Mouse (Mus musculus): ENCODE results near the gene Mylip. TPM values are rescaled to one million over a fixed set of nuclear protein-coding genes. Genes with fewer than 3 reads are reported as not detected.

Gene Mylip
- total and polyA plus RNA-seq, 3 experiments, result 10.5 to 27.1 (median 16.8) TPM

DNA sequence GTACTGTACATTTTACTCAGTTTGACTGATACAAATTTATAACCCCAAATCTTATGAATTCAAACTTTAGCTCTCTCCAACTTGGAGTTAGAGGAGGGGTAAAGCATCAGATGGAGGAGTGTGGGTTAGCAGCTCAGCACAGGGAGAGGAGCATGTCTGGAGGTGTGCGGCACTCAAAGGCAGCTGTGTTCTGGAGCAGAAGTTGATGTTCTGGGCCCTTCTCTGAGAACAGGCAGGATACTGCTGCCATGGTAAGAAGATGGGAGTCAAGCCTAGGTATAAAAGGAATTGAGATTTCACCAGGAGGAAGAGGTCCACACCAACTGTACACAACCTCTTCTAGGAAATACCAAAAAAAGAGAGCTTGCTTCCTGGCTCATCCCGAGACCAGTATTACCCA lies 17.1 kb upstream of the Mylip start:
- H3K27me3 ChIP-seq (ENCODE audit: control insufficient read depth, insufficient read depth, low read length), result no peaks in the 10 kb centered on the region
- intact Hi-C loops (cut with DNase I), result no loop called here
- no peak overlapping the region for H3K4me3 ChIP-seq
- no peak overlapping the region for H3K9ac ChIP-seq (ENCODE audit: low read depth, low read length)
- no peaks in the 10 kb centered on the region for H3K4me1 ChIP-seq (ENCODE audit: control insufficient read depth, insufficient read depth, low read length)
- no peak for DNase-seq
- TF ChIP-seq POLR2A (IDR thresholded peaks at IDR 0.05; ENCODE audit: insufficient read depth, low read depth, low read length) (no peak), CTCF (IDR thresholded peaks at IDR 0.05) (no peak), EP300 (IDR thresholded peaks at IDR 0.05; ENCODE audit: insufficient read depth, low read depth, low read length) (no peak)
- no peaks in the 10 kb centered on the region for H3K36me3 ChIP-seq (ENCODE audit: control insufficient read depth, insufficient read depth, low read length)
- H3K27ac ChIP-seq, result no peak overlapping the region
- no peaks in the 10 kb centered on the region for H3K79me2 ChIP-seq (replicated peaks; ENCODE audit: control insufficient read depth, insufficient read depth, low read length)
- 84% methylated on average over 2 of the region's 2 CpGs for WGBS

DNA sequence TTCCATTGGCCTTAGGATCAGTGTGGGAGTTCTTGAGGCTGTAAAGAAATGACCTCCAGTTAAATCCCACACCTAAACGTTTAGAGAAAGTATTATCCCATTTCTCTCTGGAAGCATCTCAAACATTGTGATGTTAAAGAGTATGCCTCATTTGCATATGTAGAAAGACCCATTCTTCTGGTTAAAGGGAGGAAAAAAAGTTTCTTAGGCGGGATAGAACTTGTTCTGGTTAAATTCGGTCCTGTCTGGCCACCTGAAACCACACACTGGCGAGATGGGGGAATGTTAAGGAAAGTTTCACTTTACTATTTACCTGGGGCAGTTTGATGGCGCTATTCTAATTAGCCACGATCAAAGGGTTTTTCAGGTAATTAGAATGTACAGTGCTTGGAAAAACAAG lies 14.7 kb upstream of the Mylip start:
- Histone ChIP-seq H3K27ac (no peak overlapping the region), H3K79me2 (replicated peaks; ENCODE audit: control insufficient read depth, insufficient read depth, low read length) (no peaks in the 10 kb centered on the region), H3K4me1 (ENCODE audit: control insufficient read depth, insufficient read depth, low read length) (no peaks in the 10 kb centered on the region), H3K4me3 (no peak overlapping the region), H3K36me3 (ENCODE audit: control insufficient read depth, insufficient read depth, low read length) (no peaks in the 10 kb centered on the region), H3K9ac (ENCODE audit: low read depth, low read length) (no peak overlapping the region), H3K27me3 (ENCODE audit: control insufficient read depth, insufficient read depth, low read length) (no peaks in the 10 kb centered on the region)
- WGBS, result 67% methylated on average over 6 of the region's 6 CpGs
- intact Hi-C loops (cut with DNase I), result no loop called here
- DNase-seq, result no peak
- TF ChIP-seq EP300 (IDR thresholded peaks at IDR 0.05; ENCODE audit: insufficient read depth, low read depth, low read length) (no peak), POLR2A (IDR thresholded peaks at IDR 0.05; ENCODE audit: insufficient read depth, low read depth, low read length) (no peak), CTCF (IDR thresholded peaks at IDR 0.05) (no peak)

DNA sequence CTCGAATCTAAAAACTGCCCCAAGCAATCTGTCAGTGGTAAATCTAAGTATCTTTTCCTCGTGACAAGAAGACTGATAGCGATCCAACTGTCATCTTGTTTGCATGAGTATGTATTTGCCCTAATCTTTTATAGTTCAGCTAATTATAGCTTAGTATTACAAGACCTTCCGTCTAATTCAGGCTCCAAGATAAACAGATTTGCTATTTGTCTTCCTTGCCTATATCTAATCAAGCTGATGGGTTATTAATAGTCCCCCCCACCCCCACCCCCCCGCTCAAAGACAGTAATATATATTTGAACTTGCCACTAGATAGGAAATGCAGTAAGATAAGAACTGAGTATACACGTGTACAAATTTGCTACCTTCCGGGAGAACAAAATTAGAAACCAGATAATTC lies 7.3 kb upstream of the Mylip start:
- WGBS, result 23% methylated on average over 7 of the region's 7 CpGs

DNA sequence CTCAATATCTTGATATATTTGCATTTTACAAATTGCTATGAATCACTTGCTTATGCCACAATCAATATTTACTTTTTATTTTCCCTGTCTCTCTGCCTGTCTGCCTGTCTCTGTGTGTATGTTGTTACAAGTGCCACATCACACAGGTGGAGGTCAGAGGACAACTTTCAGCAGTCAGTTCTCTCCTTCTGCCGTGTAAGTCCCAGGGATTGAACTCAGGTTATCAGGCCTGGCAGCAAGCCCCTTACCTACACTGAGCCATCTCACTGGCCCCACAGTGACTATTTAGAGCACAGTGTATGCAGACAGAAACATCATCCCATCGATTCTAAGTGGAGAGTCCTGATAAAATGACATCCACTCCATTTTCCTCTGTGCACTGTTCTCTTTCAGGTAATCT lies 4.9 kb upstream of the Mylip start:
- intact Hi-C loops (cut with DNase I), result no loop called here
- DNase-seq, result no peak
- Histone ChIP-seq H3K27ac (no peak overlapping the region), H3K9ac (ENCODE audit: low read depth, low read length) (no peak overlapping the region), H3K36me3 (ENCODE audit: control insufficient read depth, insufficient read depth, low read length) (no peaks in the 10 kb centered on the region), H3K4me1 (ENCODE audit: control insufficient read depth, insufficient read depth, low read length) (peaks cover 1% of the 10 kb centered on the region; the same call in 1 of the 2 replicates), H3K79me2 (replicated peaks; ENCODE audit: control insufficient read depth, insufficient read depth, low read length) (no peaks in the 10 kb centered on the region; the same call in 1 of the 2 replicates), H3K4me3 (no peak overlapping the region), H3K27me3 (ENCODE audit: control insufficient read depth, insufficient read depth, low read length) (no peaks in the 10 kb centered on the region)
- TF ChIP-seq POLR2A (IDR thresholded peaks at IDR 0.05; ENCODE audit: insufficient read depth, low read depth, low read length), result no peak
- TF ChIP-seq EP300 (IDR thresholded peaks at IDR 0.05; ENCODE audit: insufficient read depth, low read depth, low read length), result no peak
- 52% methylated on average over 2 of the region's 2 CpGs for WGBS

More for the DNA sequence above, 7.3 kb upstream of the Mylip start:
- Histone ChIP-seq H3K79me2 (replicated peaks; ENCODE audit: control insufficient read depth, insufficient read depth, low read length) (no peaks in the 10 kb centered on the region), H3K9ac (ENCODE audit: low read depth, low read length) (no peak overlapping the region), H3K27me3 (ENCODE audit: control insufficient read depth, insufficient read depth, low read length) (no peaks in the 10 kb centered on the region), H3K4me1 (ENCODE audit: control insufficient read depth, insufficient read depth, low read length) (peaks cover 1% of the 10 kb centered on the region; the same call in 1 of the 2 replicates), H3K36me3 (ENCODE audit: control insufficient read depth, insufficient read depth, low read length) (no peaks in the 10 kb centered on the region), H3K4me3 (no peak overlapping the region), H3K27ac (no peak overlapping the region; the same call in 1 of the 2 replicates)
- TF ChIP-seq POLR2A (IDR thresholded peaks at IDR 0.05; ENCODE audit: insufficient read depth, low read depth, low read length) (no peak), CTCF (IDR thresholded peaks at IDR 0.05) (no peak), EP300 (IDR thresholded peaks at IDR 0.05; ENCODE audit: insufficient read depth, low read depth, low read length) (no peak)
- intact Hi-C loops (cut with DNase I), result no loop called here
- DNase-seq, result no peak

DNA sequence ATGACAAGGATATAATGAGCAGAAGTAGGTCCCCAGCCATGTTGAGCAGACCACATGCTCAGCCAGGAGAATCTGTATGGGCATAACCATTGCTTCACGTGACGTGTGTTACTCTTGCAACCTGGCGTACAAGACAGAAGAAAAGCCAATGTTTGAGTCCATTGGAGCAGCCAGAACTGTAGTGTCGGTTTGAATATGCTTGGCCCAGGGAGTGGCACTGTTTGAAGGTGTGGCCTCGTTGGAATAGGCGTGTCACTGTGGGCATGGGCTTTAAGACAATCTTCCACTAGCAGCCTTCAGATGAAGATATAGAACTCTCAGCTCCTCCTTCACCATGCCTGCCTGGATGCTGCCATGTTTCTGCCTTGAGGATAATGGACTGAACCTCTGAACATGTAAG lies 4.0 kb upstream of the Mylip start:
- TF ChIP-seq POLR2A (IDR thresholded peaks at IDR 0.05; ENCODE audit: insufficient read depth, low read depth, low read length) (no peak), CTCF (IDR thresholded peaks at IDR 0.05) (no peak), EP300 (IDR thresholded peaks at IDR 0.05; ENCODE audit: insufficient read depth, low read depth, low read length) (no peak)
- no peak for DNase-seq
- H3K27ac ChIP-seq, result no peak overlapping the region
- WGBS, result 88% methylated on average over 6 of the region's 6 CpGs
- H3K4me1 ChIP-seq (ENCODE audit: control insufficient read depth, insufficient read depth, low read length), result peaks cover 1% of the 10 kb centered on the region; the same call in 1 of the 2 replicates
- H3K36me3 ChIP-seq (ENCODE audit: control insufficient read depth, insufficient read depth, low read length), result no peaks in the 10 kb centered on the region
- H3K9ac ChIP-seq (ENCODE audit: low read depth, low read length), result no peak overlapping the region
- no peaks in the 10 kb centered on the region for H3K27me3 ChIP-seq (ENCODE audit: control insufficient read depth, insufficient read depth, low read length)
- intact Hi-C loops (cut with DNase I), result no loop called here
- H3K4me3 ChIP-seq, result no peak overlapping the region
- H3K79me2 ChIP-seq (replicated peaks; ENCODE audit: control insufficient read depth, insufficient read depth, low read length), result peaks cover 2% of the 10 kb centered on the region

DNA sequence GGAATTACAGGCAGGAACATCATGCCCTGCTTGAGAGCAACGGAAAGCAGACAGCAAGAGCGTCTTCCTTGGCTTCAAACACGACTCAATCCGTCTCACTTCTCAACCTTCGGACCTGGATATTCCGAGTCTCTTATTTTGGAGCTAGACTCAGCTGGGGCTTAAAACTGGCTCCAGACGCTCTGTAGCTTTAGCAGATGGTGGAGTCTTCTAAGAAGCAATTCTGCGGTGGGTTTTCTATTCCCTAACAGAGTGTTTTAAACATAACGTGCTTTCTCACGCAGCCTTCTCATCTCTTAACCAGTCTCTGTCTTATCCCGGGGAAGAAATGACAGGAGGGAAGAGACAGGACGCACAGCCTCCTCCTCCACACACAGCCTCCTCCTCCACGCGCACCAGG lies 3.3 kb upstream of the Mylip start:
- Histone ChIP-seq H3K36me3 (ENCODE audit: control insufficient read depth, insufficient read depth, low read length) (no peaks in the 10 kb centered on the region), H3K4me1 (ENCODE audit: control insufficient read depth, insufficient read depth, low read length) (peaks cover 3% of the 10 kb centered on the region), H3K9ac (ENCODE audit: low read depth, low read length) (no peak overlapping the region), H3K27me3 (ENCODE audit: control insufficient read depth, insufficient read depth, low read length) (no peaks in the 10 kb centered on the region), H3K79me2 (replicated peaks; ENCODE audit: control insufficient read depth, insufficient read depth, low read length) (peaks cover 2% of the 10 kb centered on the region), H3K27ac (no peak overlapping the region), H3K4me3 (no peak overlapping the region)
- DNase-seq, result no peak
- TF ChIP-seq EP300 (IDR thresholded peaks at IDR 0.05; ENCODE audit: insufficient read depth, low read depth, low read length) (no peak), POLR2A (IDR thresholded peaks at IDR 0.05; ENCODE audit: insufficient read depth, low read depth, low read length) (no peak), CTCF (IDR thresholded peaks at IDR 0.05) (no peak)
- intact Hi-C loops (cut with DNase I), result no loop called here
- WGBS, result 90% methylated on average over 14 of the region's 14 CpGs

Measured in heart, adult 2 months (tissue).